Mouse (Mus musculus): Measurements from ENCODE around the gene Midn.

DNA sequence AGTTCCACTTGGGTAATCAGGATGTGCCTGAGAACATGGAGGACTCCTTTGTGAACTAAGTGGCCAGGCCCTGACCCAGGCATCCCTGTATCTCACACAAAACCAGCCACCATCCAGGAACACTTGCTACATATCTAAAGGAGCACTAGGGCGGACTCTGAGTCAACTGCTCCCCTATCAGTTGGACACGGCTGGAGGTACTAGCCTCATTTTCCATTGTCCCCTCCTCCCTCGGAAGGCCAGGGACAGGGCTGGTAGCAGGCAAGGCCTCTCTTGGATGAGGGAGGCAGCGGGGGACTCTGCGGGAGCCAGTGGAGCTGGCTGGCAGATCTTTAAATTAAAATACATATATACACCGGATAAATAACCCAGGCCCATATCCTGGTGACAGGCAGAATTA lies 45.9 kb downstream of the Midn start:
- TF ChIP-seq CTCF (IDR thresholded peaks at IDR 0.05; ENCODE audit: control insufficient read depth, insufficient read depth, low read length) (no peak), POLR2A (IDR thresholded peaks at IDR 0.05; ENCODE audit: borderline replicate concordance, control insufficient read depth, low read depth, low read length) (no peak)
